Mouse (Mus musculus) heart, postnatal 25 days (tissue): ENCODE data around the gene Isy1. TPM values are rescaled to one million over a fixed set of nuclear protein-coding genes. Genes with fewer than 3 reads are reported as not detected.

ENCODE experiments used
- DNase-seq: peaks from one replicate; pipeline ENCODE4 v3.0.0; 2022; ENCODE audit warnings: low spot score
- intact Hi-C: fragments of 180-260 bp; cut with DNase I; formaldehyde crosslinking; loops from one replicate; pipeline ENCODE4 v1.15.1; 2025
- total RNA-seq, 2 experiments: library from RNA; stranded (reverse); gene quantifications; 2 replicates each; pipeline ENCODE4 v1.2.3; 2021

The Isy1 gene
- total RNA-seq, 2 experiments from 2014 or later: 19.5 to 21.9 TPM

GRCm38 (mm10) chr6:87807735-87808440 is 30.7 kb downstream of the Isy1 start:
- intact Hi-C loops: no loop called here
- DNase-seq: no peak

- DNase-seq: no peak
- intact Hi-C loops: no loop called here
These were observed 31.7 kb downstream of the Isy1 start for GRCm38 (mm10) chr6:87806857-87807256.

GRCm38 (mm10) chr6:87806028-87806427 is 32.6 kb downstream of the Isy1 start:
- no peak for DNase-seq

GRCm38 (mm10) chr6:87805448-87805847 is 33.1 kb downstream of the Isy1 start:
- no peak for DNase-seq
- intact Hi-C loops: no loop called here

More at GRCm38 (mm10) chr6:87806028-87806427, 32.6 kb downstream of the Isy1 start:
- intact Hi-C loops: no loop called here

- no peak for DNase-seq
- intact Hi-C loops: no loop called here
These were observed 33.7 kb downstream of the Isy1 start for GRCm38 (mm10) chr6:87804886-87805285.

- DNase-seq: no peak
- intact Hi-C loops: no loop called here
These were observed 34.6 kb downstream of the Isy1 start for GRCm38 (mm10) chr6:87804036-87804435.

- no peak for DNase-seq
- intact Hi-C loops: no loop called here
These were observed 36.1 kb downstream of the Isy1 start for GRCm38 (mm10) chr6:87802462-87802861.

- intact Hi-C loops: no loop called here
- DNase-seq: no peak
These were observed 39.0 kb downstream of the Isy1 start for GRCm38 (mm10) chr6:87799576-87799975.

- intact Hi-C loops: no loop called here
- no peak for DNase-seq
These were observed 41.3 kb downstream of the Isy1 start for GRCm38 (mm10) chr6:87797321-87797720.

- DNase-seq: no peak
- intact Hi-C loops: no loop called here
These were observed 42.2 kb downstream of the Isy1 start for GRCm38 (mm10) chr6:87796251-87796880.

GRCm38 (mm10) chr6:87795385-87796150 is 43.0 kb downstream of the Isy1 start:
- no peak for DNase-seq
- intact Hi-C loops: no loop called here

- intact Hi-C loops: no loop called here
These were observed 44.6 kb downstream of the Isy1 start for GRCm38 (mm10) chr6:87793821-87794510.

GRCm38 (mm10) chr6:87791826-87792225 is 46.8 kb downstream of the Isy1 start:
- DNase-seq: no peak
- intact Hi-C loops: no loop called here

More at GRCm38 (mm10) chr6:87793821-87794510, 44.6 kb downstream of the Isy1 start:
- no peak for DNase-seq

- intact Hi-C loops: no loop called here
- DNase-seq: no peak
These were observed 47.7 kb downstream of the Isy1 start for GRCm38 (mm10) chr6:87790779-87791480.

- no peak for DNase-seq
- intact Hi-C loops: no loop called here
These were observed 48.8 kb downstream of the Isy1 start for GRCm38 (mm10) chr6:87789791-87790190.

- intact Hi-C loops: no loop called here
- DNase-seq: no peak
These were observed 49.6 kb downstream of the Isy1 start for GRCm38 (mm10) chr6:87788896-87789587.

GRCm38 (mm10) chr6:87788266-87788895 is 50.2 kb downstream of the Isy1 start:
- intact Hi-C loops: no loop called here

GRCm38 (mm10) chr6:87787108-87787890 is 51.3 kb downstream of the Isy1 start:
- peak; percentile 38 for DNase-seq
- intact Hi-C loops: no loop called here

More at GRCm38 (mm10) chr6:87788266-87788895, 50.2 kb downstream of the Isy1 start:
- no peak for DNase-seq
